Mouse (Mus musculus): ENCODE measurements around the gene Lsm6. TPM values are rescaled to one million over a fixed set of nuclear protein-coding genes. Genes with fewer than 3 reads are reported as not detected.

Lsm6 gene
- total RNA-seq (2014; rRNA removed) (21.5 and 22.1 TPM in 2 replicates), polyA plus RNA-seq (2015; fragmentation: Nextera tagmentation; extraction: Ambion mirVana) (170 and 173 TPM in 2 replicates)

DNA sequence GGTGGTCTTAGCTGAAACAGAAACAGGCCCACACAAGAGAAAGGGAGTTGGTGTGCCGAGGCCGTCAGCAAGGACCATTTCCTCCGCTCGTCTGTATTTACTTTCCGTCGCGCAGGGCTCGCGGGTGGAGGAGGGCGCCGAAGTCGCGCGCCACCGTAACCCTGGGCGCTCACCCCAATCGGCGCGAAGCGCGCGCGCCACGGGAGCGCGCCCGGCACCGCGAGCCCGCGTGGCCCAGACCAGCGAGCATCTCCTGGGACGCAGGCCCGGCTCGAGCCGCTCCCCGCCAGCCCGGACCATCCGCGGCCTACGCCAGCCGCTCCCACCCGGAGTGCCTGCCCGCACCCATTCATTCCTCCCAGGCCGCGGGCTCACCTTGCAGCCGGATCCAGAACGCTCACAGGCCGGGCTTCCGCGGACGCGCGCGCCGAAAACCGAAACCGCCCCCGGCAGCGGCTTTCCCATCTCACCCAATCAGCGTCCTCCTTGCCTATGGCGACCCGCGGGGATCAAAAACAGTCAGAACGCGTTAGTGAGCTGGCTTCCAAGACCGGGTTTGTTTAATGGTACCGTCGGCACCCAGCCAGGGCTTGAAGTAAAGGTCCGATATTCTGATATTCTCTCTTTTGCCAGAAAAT is at the start of gene Lsm6:
Lsm6 (minus strand) TSS at position 468 of the 638 bp plus-strand sequence.
- Histone ChIP-seq H3K27ac (peak within 1 kb of the TSS; percentile 95), H3K4me1 (ENCODE audit: insufficient read depth, low read length) (no peaks in the 10 kb centered on the region), H3K9ac (replicated peaks; ENCODE audit: low read length) (peak within 1 kb of the TSS; percentile 82), H3K27me3 (ENCODE audit: insufficient read depth, low read length) (no peaks in the 10 kb centered on the region), H3K9me3 (ENCODE audit: low read length) (no peaks in the 10 kb centered on the region), H3K4me2 (ENCODE audit: low read depth, low read length) (peak within 1 kb of the TSS; percentile 64), H3K36me3 (ENCODE audit: insufficient read depth, low read length) (no peaks in the 10 kb centered on the region), H3K4me3 (ENCODE audit: low read length) (peak within 1 kb of the TSS; percentile 87)
- peak; percentile 94 for ATAC-seq
- WGBS, result under 1% methylated on average over 62 of the region's 70 CpGs
- peak; percentile 98 for DNase-seq (ENCODE audit: low spot score)
- no peak for TF ChIP-seq CTCF (IDR thresholded peaks at IDR 0.05; ENCODE audit: low read depth)

DNA sequence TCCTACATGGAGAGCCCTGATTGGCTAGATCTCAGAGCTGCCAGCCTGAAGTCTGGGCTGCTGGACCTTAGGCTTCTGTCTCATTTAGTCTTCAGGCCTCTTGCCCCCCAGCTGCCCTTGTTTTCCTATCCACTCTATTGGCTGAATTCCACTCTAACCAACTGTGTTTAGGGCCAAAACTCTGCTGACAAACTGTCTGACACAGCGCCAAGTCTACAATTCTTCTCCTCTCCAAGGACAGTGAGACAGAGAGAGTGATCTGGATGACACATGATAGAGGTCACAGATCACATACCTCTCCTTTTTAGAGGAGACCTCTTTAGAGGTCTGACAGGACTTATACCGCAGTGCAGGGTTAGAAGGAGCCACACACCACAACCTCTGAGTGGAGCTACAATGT is 46.1 kb upstream of the Lsm6 start:
- H3K36me3 ChIP-seq (ENCODE audit: insufficient read depth, low read length), result no peaks in the 10 kb centered on the region
- H3K4me1 ChIP-seq (ENCODE audit: insufficient read depth, low read length), result no peaks in the 10 kb centered on the region
- no peak for ATAC-seq
- no peak overlapping the region for H3K4me2 ChIP-seq (ENCODE audit: low read depth, low read length)
- no peak overlapping the region for H3K9ac ChIP-seq (replicated peaks; ENCODE audit: low read length)
- no peaks in the 10 kb centered on the region for H3K27me3 ChIP-seq (ENCODE audit: insufficient read depth, low read length)
- WGBS, result 80% methylated on average over 2 of the region's 2 CpGs
- H3K9me3 ChIP-seq (ENCODE audit: low read length), result no peaks in the 10 kb centered on the region
- no peak overlapping the region for H3K4me3 ChIP-seq (ENCODE audit: low read length)
- no peak for TF ChIP-seq CTCF (IDR thresholded peaks at IDR 0.05; ENCODE audit: low read depth)
- no peak for DNase-seq (ENCODE audit: low spot score)
- no peak overlapping the region for H3K27ac ChIP-seq

DNA sequence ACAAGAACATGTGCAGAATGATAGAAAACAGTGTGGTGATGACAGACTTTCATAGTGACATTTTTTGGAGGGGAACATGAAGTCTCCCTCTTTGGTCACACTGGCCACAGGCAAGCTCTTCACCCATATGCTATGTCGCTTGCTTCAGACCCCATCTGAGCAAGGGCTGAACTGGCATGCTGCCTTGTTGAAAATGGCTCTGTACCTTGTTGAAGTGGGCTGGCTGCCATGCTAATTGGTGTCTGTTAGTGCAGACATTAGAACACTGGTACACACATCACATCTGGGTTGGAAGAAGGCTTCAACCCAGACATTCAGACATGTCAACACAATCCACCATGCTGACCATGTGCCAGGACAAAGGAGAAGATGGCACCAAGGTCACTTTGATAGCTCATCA is 42.1 kb upstream of the Lsm6 start:
- Histone ChIP-seq H3K9ac (replicated peaks; ENCODE audit: low read length) (no peak overlapping the region), H3K36me3 (ENCODE audit: insufficient read depth, low read length) (no peaks in the 10 kb centered on the region), H3K4me3 (ENCODE audit: low read length) (no peak overlapping the region), H3K9me3 (ENCODE audit: low read length) (no peaks in the 10 kb centered on the region), H3K4me2 (ENCODE audit: low read depth, low read length) (no peak overlapping the region), H3K27ac (no peak overlapping the region), H3K4me1 (ENCODE audit: insufficient read depth, low read length) (no peaks in the 10 kb centered on the region), H3K27me3 (ENCODE audit: insufficient read depth, low read length) (no peaks in the 10 kb centered on the region)
- no peak for TF ChIP-seq CTCF (IDR thresholded peaks at IDR 0.05; ENCODE audit: low read depth)
- ATAC-seq (no peak), DNase-seq (ENCODE audit: low spot score) (no peak)
- WGBS, result 64% methylated on average over 1 of the region's 1 CpGs

DNA sequence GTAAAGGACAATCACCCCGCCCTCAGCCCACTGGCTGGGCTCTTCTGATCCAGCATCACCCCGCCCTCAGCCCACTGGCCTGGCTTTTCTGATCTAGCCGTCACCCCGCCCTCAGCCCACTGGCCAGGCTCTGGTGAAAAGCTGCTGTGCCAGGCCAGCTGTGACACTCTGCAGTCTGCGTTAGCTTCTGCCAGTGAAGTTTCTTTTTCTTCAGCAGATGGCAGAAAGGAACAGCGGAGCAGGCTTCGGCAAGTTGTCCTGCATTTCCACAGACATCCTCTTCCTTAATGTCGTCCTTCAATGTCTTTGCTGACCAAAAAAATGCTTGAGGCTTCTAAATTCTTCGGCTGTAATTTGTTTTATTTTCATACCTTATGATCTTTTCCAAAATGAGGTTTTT is 41.1 kb upstream of the Lsm6 start:
- DNase-seq (ENCODE audit: low spot score), result peak; percentile 4
- Histone ChIP-seq H3K4me1 (ENCODE audit: insufficient read depth, low read length) (no peaks in the 10 kb centered on the region), H3K9me3 (ENCODE audit: low read length) (no peaks in the 10 kb centered on the region), H3K27me3 (ENCODE audit: insufficient read depth, low read length) (no peaks in the 10 kb centered on the region), H3K36me3 (ENCODE audit: insufficient read depth, low read length) (no peaks in the 10 kb centered on the region), H3K4me2 (ENCODE audit: low read depth, low read length) (no peak overlapping the region), H3K4me3 (ENCODE audit: low read length) (no peak overlapping the region), H3K9ac (replicated peaks; ENCODE audit: low read length) (no peak overlapping the region), H3K27ac (no peak overlapping the region)
- no peak for ATAC-seq
- 0 out of 2 replicates have a peak, but pooled peaks have one; percentile 2 for TF ChIP-seq CTCF (IDR thresholded peaks at IDR 0.05; ENCODE audit: low read depth)
- 66% methylated on average over 9 of the region's 9 CpGs for WGBS

DNA sequence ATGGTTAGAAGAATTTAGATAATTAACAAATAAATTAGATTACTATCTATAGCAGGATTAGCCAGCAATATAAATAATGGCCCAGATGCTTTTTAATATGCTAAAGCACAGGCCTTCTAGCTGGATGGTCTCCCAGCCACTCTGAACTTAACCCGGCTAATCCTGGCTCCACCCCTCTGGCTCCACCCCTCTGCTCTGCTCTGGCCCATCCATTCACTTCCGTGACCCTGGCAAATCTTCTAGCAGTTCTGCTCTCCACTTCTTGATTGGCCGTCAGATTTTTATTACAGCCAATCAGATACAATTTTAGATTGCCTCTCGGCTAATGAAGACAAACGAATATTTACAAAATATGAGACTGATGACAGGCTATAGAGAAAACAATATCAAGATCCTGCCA is 39.8 kb upstream of the Lsm6 start:
- H3K27me3 ChIP-seq (ENCODE audit: insufficient read depth, low read length), result no peaks in the 10 kb centered on the region
- TF ChIP-seq CTCF (IDR thresholded peaks at IDR 0.05; ENCODE audit: low read depth), result no peak
- no peak overlapping the region for H3K4me2 ChIP-seq (ENCODE audit: low read depth, low read length)
- WGBS, result 58% methylated on average over 5 of the region's 5 CpGs
- no peak for DNase-seq (ENCODE audit: low spot score)
- no peaks in the 10 kb centered on the region for H3K9me3 ChIP-seq (ENCODE audit: low read length)
- H3K36me3 ChIP-seq (ENCODE audit: insufficient read depth, low read length), result no peaks in the 10 kb centered on the region
- no peak for ATAC-seq
- no peak overlapping the region for H3K27ac ChIP-seq
- H3K4me3 ChIP-seq (ENCODE audit: low read length), result no peak overlapping the region
- no peak overlapping the region for H3K9ac ChIP-seq (replicated peaks; ENCODE audit: low read length)
- H3K4me1 ChIP-seq (ENCODE audit: insufficient read depth, low read length), result no peaks in the 10 kb centered on the region

DNA sequence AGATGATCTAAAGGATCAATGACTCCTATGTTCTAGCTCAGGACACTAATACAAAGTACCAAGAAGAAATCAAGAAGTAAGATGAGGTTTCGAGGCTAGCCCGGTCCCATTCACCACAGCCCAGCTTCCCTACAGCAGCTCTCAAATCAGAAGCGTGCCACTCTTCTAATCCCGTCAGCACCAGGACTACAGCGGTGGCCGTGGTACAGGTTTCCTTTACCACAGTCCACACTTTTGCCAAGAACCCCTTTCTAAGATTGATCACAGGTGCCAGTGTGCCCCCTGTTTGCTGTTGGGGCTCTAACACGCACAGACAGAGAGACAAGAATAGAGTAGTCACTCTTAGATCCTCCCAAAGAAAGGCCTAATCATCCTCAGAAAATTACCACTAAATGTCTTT is 36.5 kb upstream of the Lsm6 start:
- H3K9ac ChIP-seq (replicated peaks; ENCODE audit: low read length), result no peak overlapping the region
- H3K9me3 ChIP-seq (ENCODE audit: low read length), result no peaks in the 10 kb centered on the region
- no peaks in the 10 kb centered on the region for H3K27me3 ChIP-seq (ENCODE audit: insufficient read depth, low read length)
- TF ChIP-seq CTCF (IDR thresholded peaks at IDR 0.05; ENCODE audit: low read depth), result no peak
- ATAC-seq, result no peak
- H3K4me1 ChIP-seq (ENCODE audit: insufficient read depth, low read length), result no peaks in the 10 kb centered on the region
- no peak overlapping the region for H3K4me3 ChIP-seq (ENCODE audit: low read length)
- DNase-seq (ENCODE audit: low spot score), result no peak
- H3K4me2 ChIP-seq (ENCODE audit: low read depth, low read length), result no peak overlapping the region
- 90% methylated on average over 7 of the region's 7 CpGs for WGBS
- no peak overlapping the region for H3K27ac ChIP-seq
- H3K36me3 ChIP-seq (ENCODE audit: insufficient read depth, low read length), result no peaks in the 10 kb centered on the region

DNA sequence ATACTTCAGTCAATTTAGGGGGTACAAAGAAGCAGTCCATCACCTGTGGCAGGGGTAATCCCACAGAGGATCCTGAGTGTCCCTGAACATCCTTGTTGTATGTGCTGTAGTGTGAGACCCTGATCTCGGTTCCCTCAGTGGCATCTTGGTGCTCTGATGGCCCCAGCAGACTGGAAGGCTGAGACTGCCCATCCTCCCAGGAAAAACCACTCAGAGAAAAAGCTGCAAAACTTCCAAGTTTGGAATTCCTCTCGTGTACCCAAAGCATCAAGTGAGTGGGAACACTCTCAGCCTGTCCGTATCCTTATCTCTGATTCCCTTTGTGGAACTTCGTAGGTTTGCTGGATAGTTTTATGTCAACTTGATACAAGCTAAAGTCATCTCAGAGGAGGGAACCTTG is 31.3 kb upstream of the Lsm6 start:
- Histone ChIP-seq H3K4me1 (ENCODE audit: insufficient read depth, low read length) (no peaks in the 10 kb centered on the region), H3K9ac (replicated peaks; ENCODE audit: low read length) (no peak overlapping the region), H3K27ac (no peak overlapping the region), H3K4me3 (ENCODE audit: low read length) (no peak overlapping the region), H3K4me2 (ENCODE audit: low read depth, low read length) (no peak overlapping the region), H3K36me3 (ENCODE audit: insufficient read depth, low read length) (no peaks in the 10 kb centered on the region), H3K9me3 (ENCODE audit: low read length) (no peaks in the 10 kb centered on the region), H3K27me3 (ENCODE audit: insufficient read depth, low read length) (no peaks in the 10 kb centered on the region)
- TF ChIP-seq CTCF (IDR thresholded peaks at IDR 0.05; ENCODE audit: low read depth), result no peak
- no peak for ATAC-seq
- DNase-seq (ENCODE audit: low spot score), result no peak
- WGBS, result 85% methylated on average over 4 of the region's 4 CpGs
